Mouse (Mus musculus) gastrocnemius, adult 2 months (tissue): ENCODE measurements around the gene Gpsm1. TPM values are rescaled to one million over a fixed set of nuclear protein-coding genes. Genes with fewer than 3 reads are reported as not detected.
"Not testable (repeated sequence)": the region's sequence is repeated elsewhere in the genome, so short reads cannot be mapped to it uniquely, and the experiment has no call there.

ENCODE experiments used
- DNase-seq: peaks from one replicate; pipeline ENCODE4 v3.0.0; 2022
- H3K27ac ChIP-seq: fragments of 200-600 bp; 2 replicates; pipeline ENCODE4 v1.8.1; 2022; ENCODE audit warnings: mild to moderate bottlenecking
- H3K4me3 ChIP-seq: fragments of 200-600 bp; 2 replicates; pipeline ENCODE4 v1.8.1; 2022; ENCODE audit warnings: mild to moderate bottlenecking, moderate library complexity
- CTCF ChIP-seq: fragments of 200-600 bp; IDR thresholded peaks from 2 replicates; pipeline ENCODE4 v1.8.1; 2022; ENCODE audit warnings: antibody characterized with exemption, mild to moderate bottlenecking, moderate library complexity
- intact Hi-C: fragments of 180-260 bp; cut with DNase I; formaldehyde crosslinking; loops from one replicate; pipeline ENCODE4 v1.15.1; 2025
- total RNA-seq, 2 experiments: library from RNA; stranded (reverse); gene quantifications; 2 replicates each; pipeline ENCODE4 v1.2.3; 2021

Gpsm1 gene
- total RNA-seq, 2 experiments from 2014 or later: 2.3 to 2.6 TPM

DNA sequence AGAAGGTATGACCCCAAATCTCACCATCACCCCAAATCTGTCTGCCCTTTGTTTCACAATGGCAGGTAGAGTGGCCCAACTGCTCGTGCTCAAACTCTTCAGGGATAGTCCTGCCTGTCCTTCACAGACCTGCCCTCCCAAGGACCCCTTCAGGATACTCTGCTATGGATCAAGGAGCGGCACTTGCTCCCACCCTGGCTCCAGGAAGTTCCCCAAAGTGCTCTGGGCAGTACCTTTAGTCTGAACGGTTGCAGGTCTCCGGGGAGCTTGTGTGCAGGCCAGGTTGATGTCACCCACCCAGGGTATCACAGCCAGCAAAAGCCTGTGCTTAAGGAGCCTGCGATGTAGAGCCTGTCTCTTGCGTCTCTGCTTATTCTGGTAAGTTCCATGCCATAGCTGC, 52.6 kb downstream of the Gpsm1 start:
- H3K4me3 ChIP-seq: no peak overlapping the region
- no peak for TF ChIP-seq CTCF
- intact Hi-C loops: no loop called here
- H3K27ac ChIP-seq: no peak overlapping the region
- DNase-seq: no peak

DNA sequence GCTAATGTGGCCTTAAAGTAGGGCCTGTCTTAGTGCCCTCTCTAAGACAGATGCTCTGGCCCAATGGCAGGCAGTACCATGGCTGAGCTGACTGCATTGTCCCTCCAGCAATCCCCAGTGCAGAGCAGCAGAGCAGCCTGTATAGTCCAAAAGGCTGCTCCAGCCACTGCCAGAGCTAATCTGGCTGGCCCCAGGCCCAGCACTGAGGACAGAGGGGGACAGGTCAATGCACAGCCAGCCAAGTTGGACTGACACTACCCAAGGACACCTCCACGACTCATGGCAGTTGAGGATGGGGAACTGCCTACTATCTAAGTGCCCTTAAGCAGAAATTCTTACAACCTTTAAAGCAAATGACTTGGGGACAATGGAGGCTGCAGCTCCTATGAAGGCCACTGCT, 53.3 kb downstream of the Gpsm1 start:
- TF ChIP-seq CTCF: no peak
- Histone ChIP-seq H3K27ac (no peak overlapping the region), H3K4me3 (no peak overlapping the region)
- intact Hi-C loops: no loop called here
- DNase-seq: no peak

DNA sequence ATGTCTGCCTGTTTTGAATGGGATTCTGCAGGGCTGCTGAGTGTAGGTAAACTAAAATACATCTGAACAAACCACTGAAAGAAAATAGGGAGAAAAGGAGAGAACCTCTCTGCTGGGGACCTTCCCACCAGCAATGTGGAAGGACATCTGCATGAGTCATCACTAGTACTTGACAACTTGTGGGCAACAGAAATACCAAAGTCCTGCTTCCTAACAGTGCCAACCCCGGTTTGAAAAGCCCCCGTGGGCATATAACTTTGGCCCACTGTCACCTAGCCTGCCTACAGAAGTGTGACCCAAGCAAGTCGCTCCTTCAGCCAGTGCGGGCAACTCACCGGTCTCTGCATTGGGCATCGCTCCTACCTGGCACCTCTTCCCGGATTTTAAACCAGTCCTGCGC, 57.1 kb downstream of the Gpsm1 start:
- no peak for DNase-seq
- no peak overlapping the region for H3K27ac ChIP-seq
- intact Hi-C loops: no loop called here
- no peak overlapping the region for H3K4me3 ChIP-seq
- no peak for TF ChIP-seq CTCF

DNA sequence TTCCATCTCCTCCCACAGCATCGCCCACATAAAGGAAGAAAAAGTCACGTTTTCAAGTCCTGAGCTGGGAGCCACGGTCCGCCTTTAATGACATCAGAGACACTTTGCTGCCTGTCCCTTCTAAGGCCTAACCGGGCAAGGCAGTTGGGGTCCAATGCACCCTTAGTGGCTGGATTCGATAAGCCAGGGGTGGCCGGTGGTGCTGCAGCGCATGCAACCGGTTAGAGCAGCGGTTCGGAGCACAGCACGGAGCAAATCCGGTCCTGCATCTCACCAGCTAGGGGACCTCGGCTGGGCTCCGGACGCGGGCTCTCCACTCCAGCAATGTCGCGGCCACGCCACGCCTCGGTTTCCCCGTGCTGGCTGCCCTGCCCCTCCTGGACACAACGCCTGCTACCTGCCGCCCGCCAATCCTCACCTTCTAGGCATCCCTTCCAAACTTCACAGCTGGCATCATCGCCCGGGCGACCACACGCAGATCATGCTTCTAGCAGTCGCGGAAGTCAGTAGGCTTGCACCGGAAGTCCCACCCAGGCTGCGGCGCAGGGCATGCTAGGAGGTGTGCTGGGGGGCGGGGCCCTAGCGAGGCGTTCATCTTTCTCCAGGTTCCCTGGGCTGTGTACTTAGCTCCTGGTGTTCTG, 64.9 kb downstream of the Gpsm1 start, which contains the start of gene Snapc4:
Snapc4 (minus strand) TSS at position 523 of the 641 bp plus-strand sequence.
- Histone ChIP-seq H3K4me3 (peak within 1 kb of the TSS; percentile 90), H3K27ac (peak within 1 kb of the TSS; percentile 88)
- TF ChIP-seq CTCF: no peak
- DNase-seq: peak; percentile 89
- intact Hi-C loops: no loop called here

DNA sequence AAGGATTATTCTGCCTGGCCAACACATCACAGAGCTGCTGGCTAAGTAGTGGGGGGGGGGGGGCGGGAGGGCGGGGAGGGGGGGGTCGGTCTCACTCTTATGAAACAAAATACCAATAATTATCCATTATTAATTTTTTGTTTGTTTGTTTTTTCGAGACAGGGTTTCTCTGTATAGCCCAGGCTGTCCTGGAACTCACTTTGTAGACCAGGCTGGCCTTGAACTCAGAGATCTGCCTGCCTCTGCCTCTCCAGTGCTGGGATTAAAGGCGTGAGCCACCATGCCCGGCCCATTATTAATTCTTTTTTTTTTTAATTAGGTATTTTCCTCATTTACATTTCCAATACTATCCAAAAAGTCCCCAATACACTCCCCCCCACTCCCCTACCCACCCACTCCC, 65.6 kb downstream of the Gpsm1 start:
- intact Hi-C loops, DNase-seq: not testable (repeated sequence)
- Histone ChIP-seq H3K4me3 (peak overlapping the region; percentile 90), H3K27ac (peak overlapping the region; percentile 88)

DNA sequence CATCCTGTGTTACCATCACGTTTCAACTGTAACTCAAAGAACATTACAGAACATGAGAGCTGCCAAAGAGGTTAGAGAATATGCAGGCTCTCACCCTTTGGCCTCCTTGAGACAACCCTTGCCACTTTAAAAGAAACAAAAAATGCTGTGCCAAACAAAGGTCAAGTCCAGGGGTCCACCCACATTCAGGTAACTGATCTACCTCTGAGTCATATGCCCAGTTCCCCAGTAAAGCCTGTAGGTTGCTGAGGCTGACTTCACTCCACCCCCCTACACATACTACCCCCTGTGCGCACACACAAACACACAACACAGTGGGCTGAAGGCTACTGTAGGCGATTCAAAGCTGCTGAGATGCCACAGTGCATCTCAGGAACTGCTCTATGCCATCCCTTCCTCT, 72.4 kb downstream of the Gpsm1 start:
- H3K4me3 ChIP-seq: peak overlapping the region; percentile 98
- H3K27ac ChIP-seq: no peak overlapping the region
- TF ChIP-seq CTCF: no peak
- intact Hi-C loops: loop anchor here (2.0 kb wide), 1 partner anchor 35 kb away; the partner anchor contains the start of gene Dnlz
- DNase-seq: no peak

DNA sequence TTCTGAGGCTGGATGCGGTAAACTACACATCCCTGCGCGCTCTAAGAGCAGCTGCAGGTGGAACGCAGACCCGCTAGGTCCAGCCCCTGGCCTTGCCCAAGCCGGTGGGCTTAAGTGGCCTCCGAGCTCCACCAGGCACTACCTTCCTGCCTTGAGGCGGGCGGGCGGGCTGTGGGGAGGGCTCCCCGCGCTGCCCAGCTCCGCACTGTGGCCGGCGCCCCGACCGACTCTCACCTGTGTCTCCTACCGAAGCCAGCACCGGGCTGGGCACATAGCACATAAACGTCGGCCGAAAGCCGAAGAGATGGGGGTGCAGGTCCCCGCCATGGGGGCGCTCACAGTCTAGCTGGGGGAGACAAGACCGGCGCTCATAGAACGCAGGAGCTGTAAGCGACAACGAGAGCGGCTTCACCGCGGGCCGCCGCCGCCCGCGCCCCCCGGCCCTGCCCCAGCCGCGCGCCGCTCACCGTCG, 73.4 kb downstream of the Gpsm1 start:
- DNase-seq: peak; percentile 52

DNA sequence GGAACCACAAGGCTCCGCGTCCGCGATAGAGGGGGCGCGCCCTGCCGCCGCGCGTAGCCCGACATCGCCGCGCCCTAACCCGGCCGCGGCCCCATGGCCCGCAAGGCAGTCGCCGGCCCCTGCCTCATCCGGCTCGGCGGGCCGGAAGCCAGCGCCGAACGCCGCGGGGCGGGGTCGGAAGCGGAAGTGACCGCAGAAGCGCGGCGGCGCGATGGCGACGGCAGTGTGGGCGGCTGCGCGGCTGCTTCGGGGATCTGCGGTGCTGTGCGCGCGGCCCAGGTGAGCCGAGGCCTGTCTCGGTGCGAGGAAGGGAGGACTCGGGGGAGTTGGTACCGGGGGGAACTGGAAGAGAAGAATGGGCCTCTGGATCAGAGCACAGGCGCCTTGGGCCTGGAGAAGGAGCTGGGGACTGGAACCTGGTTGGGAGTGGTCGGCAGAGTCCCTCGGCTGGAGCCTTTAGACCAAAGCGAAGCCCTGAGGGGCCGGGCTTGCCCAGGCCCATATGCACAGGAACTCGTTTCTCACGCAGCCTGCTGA, 73.9 kb downstream of the Gpsm1 start, which contains the start of the genes Entr1 and Pmpca:
Entr1 (minus strand) TSS at position 163 of the 537 bp plus-strand sequence.
Pmpca (plus strand) TSS at position 186 of the 537 bp plus-strand sequence.
- TF ChIP-seq CTCF: no peak
- intact Hi-C loops: loop anchor here (2.0 kb wide), 1 partner anchor 36 kb away; the partner anchor contains the start of gene Dnlz
- Histone ChIP-seq H3K4me3 (peak within 1 kb of the TSS; percentile 98), H3K27ac (peak within 1 kb of the TSS; percentile 90)
- peak; percentile 92 for DNase-seq

More for the DNA sequence above, 73.4 kb downstream of the Gpsm1 start:
- intact Hi-C loops: loop anchor here (2.0 kb wide), 1 partner anchor 36 kb away; the partner anchor contains the start of gene Dnlz
- TF ChIP-seq CTCF: no peak
- Histone ChIP-seq H3K4me3 (peak overlapping the region; percentile 98), H3K27ac (peak overlapping the region; percentile 90)

DNA sequence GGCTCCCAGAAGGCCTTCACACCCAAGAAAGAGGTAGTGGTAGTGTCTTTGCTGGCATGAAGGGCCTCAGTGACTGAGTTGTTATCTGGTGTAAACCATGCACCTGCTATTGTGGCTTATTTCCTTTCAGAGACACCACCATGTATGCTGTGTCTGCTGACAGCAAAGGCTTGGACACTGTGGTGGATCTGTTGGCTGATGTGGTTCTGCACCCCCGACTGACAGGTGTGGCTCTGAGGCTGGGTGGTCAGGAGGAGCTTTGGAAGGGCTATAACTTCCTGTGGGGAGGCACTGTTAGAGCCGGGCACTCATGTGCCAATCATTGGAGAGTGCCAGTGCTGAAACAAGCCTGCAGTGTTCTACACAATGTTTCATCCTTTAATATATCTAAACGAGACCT, 75.6 kb downstream of the Gpsm1 start:
- intact Hi-C loops: loop anchor here (10.0 kb wide), 1 partner anchor 366 kb away; the partner anchor contains the start of gene Ubac1
- no peak for TF ChIP-seq CTCF
- H3K4me3 ChIP-seq: no peak overlapping the region
- H3K27ac ChIP-seq: no peak overlapping the region
- DNase-seq: no peak

DNA sequence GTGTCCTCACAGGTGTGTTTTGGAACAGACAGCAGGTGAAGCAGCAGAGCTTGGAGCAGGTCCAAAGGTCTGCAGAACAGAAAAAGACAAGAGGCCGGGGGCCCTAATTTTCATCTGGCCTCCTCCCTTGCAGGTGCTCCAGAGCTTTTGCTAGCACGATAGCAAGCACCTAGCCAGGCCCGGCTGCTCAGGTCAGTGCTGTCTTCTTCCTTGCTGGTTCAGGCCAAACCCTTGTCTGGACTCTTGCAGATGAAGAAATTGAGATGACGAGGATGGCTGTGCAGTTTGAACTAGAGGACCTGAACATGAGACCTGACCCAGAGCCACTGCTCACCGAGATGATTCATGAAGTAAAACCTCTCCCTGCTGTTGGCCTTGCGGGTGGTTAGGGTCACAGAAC, 76.3 kb downstream of the Gpsm1 start:
- Histone ChIP-seq H3K4me3 (no peak overlapping the region), H3K27ac (no peak overlapping the region)
- no peak for DNase-seq
- no peak for TF ChIP-seq CTCF
- intact Hi-C loops: loop anchor here (10.0 kb wide), 1 partner anchor 367 kb away; the partner anchor contains the start of gene Ubac1

Other genes with a start within 250 kb of the Gpsm1 start
- gene Nacc2, start 192.3 kb upstream of the Gpsm1 start, total RNA-seq: 10 to 100 TPM; 18.9 to 32.6 TPM
- not detected for gene Lhx3, start 107.2 kb upstream of the Gpsm1 start, total RNA-seq
- 1 to 10 TPM; 3.0 to 3.9 TPM for gene Qsox2, start 78.0 kb upstream of the Gpsm1 start, total RNA-seq
- not detected for gene Ccdc187, start 21.0 kb upstream of the Gpsm1 start, total RNA-seq
- gene Dnlz, start 36.6 kb downstream of the Gpsm1 start, total RNA-seq: 10 to 100 TPM; 18.0 to 22.7 TPM
- gene Card9, start 45.4 kb downstream of the Gpsm1 start, total RNA-seq: 1 to 10 TPM; 1.1 to 1.2 TPM
- 1 to 10 TPM; 7.5 to 8.6 TPM for gene Snapc4, start 65.1 kb downstream of the Gpsm1 start, total RNA-seq
- 10 to 100 TPM; 25.2 to 33.1 TPM for gene Entr1, start 73.8 kb downstream of the Gpsm1 start, total RNA-seq
- 100 to 1,000 TPM; 133 to 141 TPM for gene Pmpca, start 73.8 kb downstream of the Gpsm1 start, total RNA-seq
- gene Inpp5e, start 93.7 kb downstream of the Gpsm1 start, total RNA-seq: 1 to 10 TPM; 7.9 to 9.3 TPM
- 10 to 100 TPM; 27.2 to 30.4 TPM for gene Sec16a, start 129.7 kb downstream of the Gpsm1 start, total RNA-seq
- 10 to 100 TPM in 1 of 2 experiments, 1 to 10 TPM in 1; 6.9 to 11.9 TPM for gene Notch1, start 201.1 kb downstream of the Gpsm1 start, total RNA-seq